Mouse (Mus musculus): ENCODE data around the gene Fam69a. TPM values are rescaled to one million over a fixed set of nuclear protein-coding genes. Genes with fewer than 3 reads are reported as not detected.
A peak's percentile ranks its signal among the peaks of the same experiment; 100 is the strongest.

Fam69a gene
- polyA plus RNA-seq, 1 experiment from 2014 or later, result 18.1 TPM

- Histone ChIP-seq H3K27ac (ENCODE audit: low read depth, low read length) (no peak overlapping the region), H3K4me2 (ENCODE audit: low read depth, low read length, severe bottlenecking) (no peak overlapping the region), H3K9ac (ENCODE audit: low read length) (no peak overlapping the region), H3K4me3 (ENCODE audit: low read depth, low read length) (no peak overlapping the region), H3K27me3 (ENCODE audit: control insufficient read depth, insufficient read depth, low read length) (no peaks in the 10 kb centered on the region), H3K4me1 (replicated peaks; ENCODE audit: control insufficient read depth, insufficient read depth, low read length) (no peaks in the 10 kb centered on the region), H3K9me3 (ENCODE audit: control insufficient read depth, low read length) (no peaks in the 10 kb centered on the region), H3K36me3 (ENCODE audit: control insufficient read depth, insufficient read depth, low read length) (no peaks in the 10 kb centered on the region)
- no peak for DNase-seq (ENCODE audit: low spot score)
- WGBS, result 23% methylated on average over 2 of the region's 2 CpGs
- no peak for ATAC-seq (replicated peaks; ENCODE audit: low FRiP score)
These were observed 32.5 kb upstream of the Fam69a start for GRCm38 (mm10) chr5:108019367-108019766.

GRCm38 (mm10) chr5:108017232-108017631 is 30.3 kb upstream of the Fam69a start:
- 91% methylated on average over 2 of the region's 2 CpGs for WGBS
- Histone ChIP-seq H3K9ac (ENCODE audit: low read length) (no peak overlapping the region), H3K4me1 (replicated peaks; ENCODE audit: control insufficient read depth, insufficient read depth, low read length) (no peaks in the 10 kb centered on the region), H3K27me3 (ENCODE audit: control insufficient read depth, insufficient read depth, low read length) (no peaks in the 10 kb centered on the region), H3K27ac (ENCODE audit: low read depth, low read length) (no peak overlapping the region), H3K4me2 (ENCODE audit: low read depth, low read length, severe bottlenecking) (no peak overlapping the region), H3K4me3 (ENCODE audit: low read depth, low read length) (no peak overlapping the region), H3K36me3 (ENCODE audit: control insufficient read depth, insufficient read depth, low read length) (no peaks in the 10 kb centered on the region), H3K9me3 (ENCODE audit: control insufficient read depth, low read length) (no peaks in the 10 kb centered on the region)
- DNase-seq (ENCODE audit: low spot score) (no peak), ATAC-seq (replicated peaks; ENCODE audit: low FRiP score) (no peak)

DNA sequence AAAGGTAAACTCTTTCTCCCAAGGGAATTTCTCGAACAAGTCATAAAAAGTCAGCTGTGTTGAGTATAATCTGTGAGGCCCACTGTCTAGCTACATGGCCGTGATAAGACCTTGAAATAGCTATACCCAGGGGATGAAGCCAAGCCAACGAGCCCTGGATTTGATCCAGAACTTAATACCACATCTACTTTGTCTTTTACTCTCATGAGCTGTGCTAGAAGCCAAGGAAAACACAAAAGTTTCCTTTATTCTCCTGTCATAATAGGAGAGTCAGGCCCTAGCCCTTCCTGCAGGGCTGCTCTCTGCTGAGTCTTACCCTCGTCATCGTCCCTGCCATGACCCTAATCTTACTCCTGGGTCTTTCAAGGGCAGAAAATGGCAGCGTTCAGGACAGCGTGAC is 28.5 kb upstream of the Fam69a start:
- Histone ChIP-seq H3K9ac (ENCODE audit: low read length) (no peak overlapping the region), H3K27ac (ENCODE audit: low read depth, low read length) (no peak overlapping the region), H3K4me3 (ENCODE audit: low read depth, low read length) (no peak overlapping the region), H3K4me1 (replicated peaks; ENCODE audit: control insufficient read depth, insufficient read depth, low read length) (no peaks in the 10 kb centered on the region), H3K36me3 (ENCODE audit: control insufficient read depth, insufficient read depth, low read length) (no peaks in the 10 kb centered on the region), H3K4me2 (ENCODE audit: low read depth, low read length, severe bottlenecking) (no peak overlapping the region), H3K9me3 (ENCODE audit: control insufficient read depth, low read length) (no peaks in the 10 kb centered on the region), H3K27me3 (ENCODE audit: control insufficient read depth, insufficient read depth, low read length) (no peaks in the 10 kb centered on the region)
- no peak for DNase-seq (ENCODE audit: low spot score)
- ATAC-seq (replicated peaks; ENCODE audit: low FRiP score), result no peak
- 85% methylated on average over 7 of the region's 7 CpGs for WGBS

GRCm38 (mm10) chr5:108014173-108014572 is 27.3 kb upstream of the Fam69a start:
- no peaks in the 10 kb centered on the region for H3K9me3 ChIP-seq (ENCODE audit: control insufficient read depth, low read length)
- no peaks in the 10 kb centered on the region for H3K36me3 ChIP-seq (ENCODE audit: control insufficient read depth, insufficient read depth, low read length)
- no peak overlapping the region for H3K9ac ChIP-seq (ENCODE audit: low read length)
- no peaks in the 10 kb centered on the region for H3K27me3 ChIP-seq (ENCODE audit: control insufficient read depth, insufficient read depth, low read length)
- no peak overlapping the region for H3K4me2 ChIP-seq (ENCODE audit: low read depth, low read length, severe bottlenecking)
- ATAC-seq (replicated peaks; ENCODE audit: low FRiP score) (no peak), DNase-seq (ENCODE audit: low spot score) (no peak)
- WGBS, result 10% methylated on average over 1 of the region's 1 CpGs
- no peaks in the 10 kb centered on the region for H3K4me1 ChIP-seq (replicated peaks; ENCODE audit: control insufficient read depth, insufficient read depth, low read length)
- no peak overlapping the region for H3K4me3 ChIP-seq (ENCODE audit: low read depth, low read length)
- no peak overlapping the region for H3K27ac ChIP-seq (ENCODE audit: low read depth, low read length)

DNA sequence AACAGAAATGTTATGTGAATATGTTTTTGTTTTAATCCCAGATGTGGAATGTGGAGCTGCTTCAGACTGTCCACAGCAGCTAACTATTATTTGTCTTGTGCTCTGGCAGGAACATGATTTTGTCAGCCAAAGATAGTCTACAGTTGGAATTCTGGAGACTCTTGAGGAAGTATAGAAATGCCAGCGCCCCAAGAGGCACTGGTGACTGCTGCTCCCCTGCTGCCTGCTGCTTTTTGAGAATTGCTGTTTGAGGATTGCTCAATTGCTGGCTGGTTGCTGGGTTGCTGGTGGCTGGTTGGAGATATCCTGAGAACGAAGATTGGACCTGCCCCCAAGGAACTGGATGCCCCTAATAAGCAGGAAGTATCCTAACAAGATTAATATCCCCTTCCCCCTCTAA is 22.8 kb upstream of the Fam69a start:
- no peak for DNase-seq (ENCODE audit: low spot score)
- Histone ChIP-seq H3K9me3 (ENCODE audit: control insufficient read depth, low read length) (no peaks in the 10 kb centered on the region), H3K9ac (ENCODE audit: low read length) (no peak overlapping the region), H3K36me3 (ENCODE audit: control insufficient read depth, insufficient read depth, low read length) (no peaks in the 10 kb centered on the region), H3K4me1 (replicated peaks; ENCODE audit: control insufficient read depth, insufficient read depth, low read length) (no peaks in the 10 kb centered on the region), H3K27me3 (ENCODE audit: control insufficient read depth, insufficient read depth, low read length) (no peaks in the 10 kb centered on the region), H3K4me2 (ENCODE audit: low read depth, low read length, severe bottlenecking) (no peak overlapping the region), H3K4me3 (ENCODE audit: low read depth, low read length) (no peak overlapping the region), H3K27ac (ENCODE audit: low read depth, low read length) (no peak overlapping the region)
- no peak for ATAC-seq (replicated peaks; ENCODE audit: low FRiP score)
- WGBS, result 38% methylated on average over 2 of the region's 2 CpGs

- no peaks in the 10 kb centered on the region for H3K36me3 ChIP-seq (ENCODE audit: control insufficient read depth, insufficient read depth, low read length)
- H3K4me3 ChIP-seq (ENCODE audit: low read depth, low read length), result no peak overlapping the region
- no peaks in the 10 kb centered on the region for H3K9me3 ChIP-seq (ENCODE audit: control insufficient read depth, low read length)
- no peak overlapping the region for H3K9ac ChIP-seq (ENCODE audit: low read length)
- 72% methylated on average over 2 of the region's 2 CpGs for WGBS
- no peak for DNase-seq (ENCODE audit: low spot score)
- no peaks in the 10 kb centered on the region for H3K4me1 ChIP-seq (replicated peaks; ENCODE audit: control insufficient read depth, insufficient read depth, low read length)
- no peak for ATAC-seq (replicated peaks; ENCODE audit: low FRiP score)
- H3K27ac ChIP-seq (ENCODE audit: low read depth, low read length), result no peak overlapping the region
- no peak overlapping the region for H3K4me2 ChIP-seq (ENCODE audit: low read depth, low read length, severe bottlenecking)
- no peaks in the 10 kb centered on the region for H3K27me3 ChIP-seq (ENCODE audit: control insufficient read depth, insufficient read depth, low read length)
These were observed 18.2 kb upstream of the Fam69a start for GRCm38 (mm10) chr5:108005134-108005533.

- 75% methylated on average over 5 of the region's 5 CpGs for WGBS
- ATAC-seq (replicated peaks; ENCODE audit: low FRiP score) (no peak), DNase-seq (ENCODE audit: low spot score) (no peak)
- no peaks in the 10 kb centered on the region for H3K4me1 ChIP-seq (replicated peaks; ENCODE audit: control insufficient read depth, insufficient read depth, low read length)
- no peak overlapping the region for H3K4me2 ChIP-seq (ENCODE audit: low read depth, low read length, severe bottlenecking)
- no peak overlapping the region for H3K4me3 ChIP-seq (ENCODE audit: low read depth, low read length)
- H3K27ac ChIP-seq (ENCODE audit: low read depth, low read length), result no peak overlapping the region
- H3K9ac ChIP-seq (ENCODE audit: low read length), result no peak overlapping the region
- H3K36me3 ChIP-seq (ENCODE audit: control insufficient read depth, insufficient read depth, low read length), result no peaks in the 10 kb centered on the region
- no peaks in the 10 kb centered on the region for H3K9me3 ChIP-seq (ENCODE audit: control insufficient read depth, low read length)
- no peaks in the 10 kb centered on the region for H3K27me3 ChIP-seq (ENCODE audit: control insufficient read depth, insufficient read depth, low read length)
These were observed 15.8 kb upstream of the Fam69a start for GRCm38 (mm10) chr5:108002734-108003133.

DNA sequence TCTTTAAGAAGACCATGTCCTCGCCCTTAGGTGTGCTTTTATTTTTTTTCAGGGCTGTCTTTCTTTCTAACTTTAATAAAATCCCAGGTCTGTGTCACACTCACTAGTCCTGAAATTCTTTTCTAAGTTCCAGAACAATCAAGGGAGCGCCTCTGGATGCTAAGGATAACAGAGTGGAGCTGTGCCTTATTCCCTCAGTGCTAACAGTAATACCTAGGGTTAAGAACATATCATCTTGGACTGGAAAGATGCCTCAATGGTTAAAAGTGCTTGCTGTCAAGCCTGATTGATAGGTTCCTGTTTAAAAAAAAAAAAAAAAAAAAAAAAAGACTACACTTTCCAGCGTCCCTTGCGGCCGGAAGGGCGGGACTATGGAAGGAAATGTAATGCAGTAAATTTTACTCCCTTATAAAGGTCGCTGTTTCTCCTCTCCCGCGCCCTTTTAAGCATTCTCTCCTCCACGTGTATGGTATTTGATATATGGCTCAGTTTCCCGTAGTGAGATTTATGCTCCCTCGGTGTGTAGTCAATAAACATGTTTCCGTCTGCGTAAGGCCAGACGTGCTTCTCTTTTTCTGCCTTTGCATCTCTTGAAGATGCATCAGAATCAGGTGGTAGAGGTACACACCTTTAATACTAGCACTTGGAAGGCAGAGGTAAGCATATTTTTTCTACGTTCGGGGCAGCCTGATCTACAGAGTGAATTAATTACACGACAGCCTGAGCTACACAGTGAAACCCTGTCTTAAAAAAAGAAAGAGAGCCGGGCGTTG is 14.1 kb upstream of the Fam69a start:
- DNase-seq (ENCODE audit: low spot score) (peak; percentile 54), ATAC-seq (replicated peaks; ENCODE audit: low FRiP score) (peak; percentile 42; the same call in 1 of the 2 replicates)
- no peaks in the 10 kb centered on the region for H3K36me3 ChIP-seq (ENCODE audit: control insufficient read depth, insufficient read depth, low read length)
- H3K4me2 ChIP-seq (ENCODE audit: low read depth, low read length, severe bottlenecking), result peak overlapping the region; percentile 41
- peak overlapping the region; percentile 55 for H3K4me3 ChIP-seq (ENCODE audit: low read depth, low read length)
- 17% methylated on average over 20 of the region's 20 CpGs for WGBS
- no peak overlapping the region for H3K27ac ChIP-seq (ENCODE audit: low read depth, low read length)
- no peaks in the 10 kb centered on the region for H3K4me1 ChIP-seq (replicated peaks; ENCODE audit: control insufficient read depth, insufficient read depth, low read length)
- peak overlapping the region; percentile 70 for H3K9ac ChIP-seq (ENCODE audit: low read length)
- no peaks in the 10 kb centered on the region for H3K27me3 ChIP-seq (ENCODE audit: control insufficient read depth, insufficient read depth, low read length)
- no peaks in the 10 kb centered on the region for H3K9me3 ChIP-seq (ENCODE audit: control insufficient read depth, low read length)

GRCm38 (mm10) chr5:107997717-107998116 is 10.8 kb upstream of the Fam69a start:
- DNase-seq (ENCODE audit: low spot score) (no peak), ATAC-seq (replicated peaks; ENCODE audit: low FRiP score) (no peak)
- H3K4me1 ChIP-seq (replicated peaks; ENCODE audit: control insufficient read depth, insufficient read depth, low read length), result no peaks in the 10 kb centered on the region
- H3K9me3 ChIP-seq (ENCODE audit: control insufficient read depth, low read length), result no peaks in the 10 kb centered on the region
- no peaks in the 10 kb centered on the region for H3K36me3 ChIP-seq (ENCODE audit: control insufficient read depth, insufficient read depth, low read length)
- no peak overlapping the region for H3K4me3 ChIP-seq (ENCODE audit: low read depth, low read length)
- 77% methylated on average over 7 of the region's 7 CpGs for WGBS
- H3K4me2 ChIP-seq (ENCODE audit: low read depth, low read length, severe bottlenecking), result no peak overlapping the region
- no peaks in the 10 kb centered on the region for H3K27me3 ChIP-seq (ENCODE audit: control insufficient read depth, insufficient read depth, low read length)
- no peak overlapping the region for H3K27ac ChIP-seq (ENCODE audit: low read depth, low read length)
- H3K9ac ChIP-seq (ENCODE audit: low read length), result no peak overlapping the region

Measured in forebrain, embryonic 11.5 days (tissue).